Mouse (Mus musculus): ENCODE measurements at regions not wholly inside any gene's neighbourhood (a gene's known extent, or its start where the extent isn't known, plus 50 kb on each side); places are given as distances from the start of the nearest gene placed in this dataset.
A peak's percentile ranks its signal among the peaks of the same experiment; 100 is the strongest.

DNA sequence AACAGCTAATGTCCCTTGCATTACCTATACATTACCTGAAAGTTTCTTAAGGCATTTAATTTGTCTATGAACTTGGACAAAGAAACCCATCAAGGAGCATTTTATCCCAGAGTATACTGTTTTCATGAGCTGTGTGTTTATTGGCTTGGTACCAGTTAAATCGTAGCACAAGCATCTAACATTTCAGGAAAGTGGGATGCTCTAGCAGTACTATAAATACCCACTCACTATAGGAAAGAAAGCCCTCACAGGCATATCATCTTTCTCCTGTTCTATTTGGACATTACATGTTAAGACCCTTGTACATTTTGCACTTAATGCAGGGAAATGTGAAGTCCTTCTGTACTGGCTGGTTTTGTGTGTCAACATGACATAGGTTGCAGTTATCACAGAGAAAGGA, 163.9 kb downstream of the Ptprc start:
- Histone ChIP-seq H3K4me3 (ENCODE audit: low read depth, low read length) (no peak overlapping the region), H3K27me3 (ENCODE audit: control insufficient read depth, insufficient read depth, low read length) (no peaks in the 10 kb centered on the region), H3K27ac (replicated peaks; ENCODE audit: low read depth, low read length) (no peak overlapping the region), H3K9me3 (ENCODE audit: control insufficient read depth, low read length) (no peaks in the 10 kb centered on the region), H3K36me3 (ENCODE audit: control insufficient read depth, insufficient read depth, low read length) (no peaks in the 10 kb centered on the region), H3K9ac (ENCODE audit: low read length) (no peak overlapping the region), H3K4me1 (ENCODE audit: control insufficient read depth, insufficient read depth, low read length) (no peaks in the 10 kb centered on the region), H3K4me2 (ENCODE audit: low read depth, severe bottlenecking) (no peak overlapping the region)
- DNase-seq (ENCODE audit: low spot score) (no peak), ATAC-seq (ENCODE audit: insufficient number of reproducible peaks, low FRiP score, low TSS enrichment, low read depth) (no peak)
- 80% methylated on average over 1 of the region's 1 CpGs for WGBS

DNA sequence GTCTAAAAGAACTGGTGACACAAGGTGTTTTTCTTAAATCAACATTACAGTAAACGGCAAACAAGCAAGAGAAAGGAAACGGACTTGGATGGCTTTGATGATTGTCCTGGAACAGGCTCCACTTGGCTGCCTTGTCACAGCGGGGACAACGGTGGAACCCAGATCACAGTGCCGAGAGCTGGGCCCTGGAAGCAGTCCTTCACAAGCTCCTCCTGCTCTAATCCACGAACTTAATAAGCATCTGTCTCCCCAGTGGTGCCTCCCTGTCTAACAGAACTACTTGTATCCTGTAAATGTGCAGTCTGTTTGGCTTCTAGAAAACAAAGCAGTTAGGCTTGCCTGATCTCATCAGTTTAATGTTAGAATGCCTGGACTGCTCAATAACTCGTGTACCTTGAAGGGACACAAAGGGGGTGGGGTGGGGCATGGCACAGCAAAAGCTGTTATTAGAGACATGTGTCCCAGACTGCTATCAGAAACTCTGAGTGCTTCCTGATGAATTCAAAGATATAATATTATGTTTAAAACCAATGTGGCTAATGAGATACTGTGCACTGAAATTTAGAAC, 164.5 kb downstream of the Ptprc start:
- ATAC-seq (ENCODE audit: insufficient number of reproducible peaks, low FRiP score, low TSS enrichment, low read depth) (no peak), DNase-seq (ENCODE audit: low spot score) (no peak)
- H3K27me3 ChIP-seq (ENCODE audit: control insufficient read depth, insufficient read depth, low read length): no peaks in the 10 kb centered on the region
- no peak overlapping the region for H3K4me3 ChIP-seq (ENCODE audit: low read depth, low read length)
- H3K9ac ChIP-seq (ENCODE audit: low read length): no peak overlapping the region
- H3K9me3 ChIP-seq (ENCODE audit: control insufficient read depth, low read length): no peaks in the 10 kb centered on the region
- H3K36me3 ChIP-seq (ENCODE audit: control insufficient read depth, insufficient read depth, low read length): no peaks in the 10 kb centered on the region
- H3K4me2 ChIP-seq (ENCODE audit: low read depth, severe bottlenecking): no peak overlapping the region
- WGBS: 35% methylated on average over 7 of the region's 7 CpGs
- H3K4me1 ChIP-seq (ENCODE audit: control insufficient read depth, insufficient read depth, low read length): no peaks in the 10 kb centered on the region
- no peak overlapping the region for H3K27ac ChIP-seq (replicated peaks; ENCODE audit: low read depth, low read length)

DNA sequence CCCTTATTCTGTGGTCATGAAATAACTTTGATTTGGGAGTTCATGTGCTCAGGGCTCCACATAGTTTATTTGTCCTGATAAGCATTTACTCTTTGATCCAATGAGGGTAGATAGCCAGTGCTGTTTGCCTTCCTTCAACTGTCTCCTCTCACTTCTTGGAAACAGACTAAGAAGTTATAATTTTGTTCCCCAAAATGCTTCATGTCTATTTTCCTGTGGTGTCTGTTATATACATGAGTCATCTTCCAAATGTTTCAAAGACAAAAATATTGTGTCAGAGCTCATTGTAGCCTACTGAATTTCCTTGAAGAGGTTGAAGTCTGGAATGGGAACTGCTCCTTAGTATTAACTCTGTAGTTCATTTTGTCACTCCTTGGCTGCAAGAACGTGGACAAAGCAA, 168.7 kb downstream of the Ptprc start:
- Histone ChIP-seq H3K9ac (ENCODE audit: low read length) (no peak overlapping the region), H3K36me3 (ENCODE audit: control insufficient read depth, insufficient read depth, low read length) (no peaks in the 10 kb centered on the region), H3K4me2 (ENCODE audit: low read depth, severe bottlenecking) (no peak overlapping the region), H3K27ac (replicated peaks; ENCODE audit: low read depth, low read length) (no peak overlapping the region), H3K27me3 (ENCODE audit: control insufficient read depth, insufficient read depth, low read length) (no peaks in the 10 kb centered on the region), H3K9me3 (ENCODE audit: control insufficient read depth, low read length) (no peaks in the 10 kb centered on the region), H3K4me3 (ENCODE audit: low read depth, low read length) (no peak overlapping the region), H3K4me1 (ENCODE audit: control insufficient read depth, insufficient read depth, low read length) (no peaks in the 10 kb centered on the region)
- 59% methylated on average over 1 of the region's 1 CpGs for WGBS
- ATAC-seq (ENCODE audit: insufficient number of reproducible peaks, low FRiP score, low TSS enrichment, low read depth): no peak
- no peak for DNase-seq (ENCODE audit: low spot score)

DNA sequence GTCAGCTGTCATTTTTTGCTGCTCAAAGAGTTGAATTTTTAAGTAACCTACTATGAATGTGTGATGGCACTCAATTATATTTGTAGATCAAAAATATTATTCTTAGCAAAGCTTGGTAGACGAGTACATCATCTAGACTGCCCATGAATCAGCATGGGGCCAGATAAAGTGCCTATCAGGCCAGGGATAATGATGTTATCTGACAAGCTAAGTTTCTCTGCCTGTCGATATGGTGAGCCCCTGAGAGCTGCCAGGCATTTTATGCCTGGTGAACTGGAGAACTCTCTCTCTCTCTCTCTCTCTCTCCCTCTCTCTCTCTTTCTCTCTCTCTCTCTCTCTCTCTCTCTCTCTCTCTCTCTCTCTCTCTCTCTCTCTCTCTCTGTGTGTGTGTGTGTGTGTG, 171.2 kb downstream of the Ptprc start:
- WGBS: 63% methylated on average over 2 of the region's 2 CpGs
- no peaks in the 10 kb centered on the region for H3K27me3 ChIP-seq (ENCODE audit: control insufficient read depth, insufficient read depth, low read length)
- H3K9ac ChIP-seq (ENCODE audit: low read length): no peak overlapping the region

DNA sequence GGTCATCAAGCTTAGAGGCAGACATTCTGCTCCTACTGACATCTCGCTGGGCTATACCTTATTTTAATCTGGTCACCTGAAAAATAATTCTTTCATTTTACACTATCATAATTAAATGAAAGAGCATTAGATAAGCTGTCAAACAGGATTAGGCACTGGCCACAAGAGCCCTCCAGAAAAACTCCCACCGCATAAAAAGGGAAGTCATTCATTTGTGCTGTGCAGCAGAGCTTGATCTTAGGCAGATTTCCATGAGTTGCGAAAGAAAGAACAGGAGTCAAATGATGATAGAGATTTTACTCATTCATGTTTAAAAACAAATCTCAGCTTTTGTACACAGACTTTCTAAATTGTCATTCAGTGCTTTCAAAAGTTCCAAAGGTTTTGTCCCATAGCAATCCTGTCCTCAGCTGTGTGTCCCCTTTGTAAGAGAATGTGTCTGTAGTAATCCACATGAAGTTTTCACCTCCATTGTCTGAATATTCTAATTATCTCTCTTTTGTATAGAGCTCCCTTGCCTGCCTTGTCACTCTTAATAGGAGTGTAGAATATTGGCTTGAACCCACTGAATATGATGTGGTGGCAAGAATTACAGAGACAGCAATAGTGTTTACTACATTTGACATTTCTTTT, 176.1 kb downstream of the Ptprc start:
- H3K27me3 ChIP-seq (ENCODE audit: control insufficient read depth, insufficient read depth, low read length): no peaks in the 10 kb centered on the region
- no peaks in the 10 kb centered on the region for H3K36me3 ChIP-seq (ENCODE audit: control insufficient read depth, insufficient read depth, low read length)
- H3K27ac ChIP-seq (replicated peaks; ENCODE audit: low read depth, low read length): no peak overlapping the region
- ATAC-seq (ENCODE audit: insufficient number of reproducible peaks, low FRiP score, low TSS enrichment, low read depth): no peak
- H3K4me1 ChIP-seq (ENCODE audit: control insufficient read depth, insufficient read depth, low read length): no peaks in the 10 kb centered on the region
- 91% methylated on average over 3 of the region's 3 CpGs for WGBS
- H3K9me3 ChIP-seq (ENCODE audit: control insufficient read depth, low read length): no peaks in the 10 kb centered on the region
- H3K4me3 ChIP-seq (ENCODE audit: low read depth, low read length): no peak overlapping the region
- H3K9ac ChIP-seq (ENCODE audit: low read length): no peak overlapping the region
- no peak overlapping the region for H3K4me2 ChIP-seq (ENCODE audit: low read depth, severe bottlenecking)
- no peak for DNase-seq (ENCODE audit: low spot score)

More for the DNA sequence above, 171.2 kb downstream of the Ptprc start:
- Histone ChIP-seq H3K4me1 (ENCODE audit: control insufficient read depth, insufficient read depth, low read length) (no peaks in the 10 kb centered on the region), H3K4me2 (ENCODE audit: low read depth, severe bottlenecking) (no peak overlapping the region), H3K36me3 (ENCODE audit: control insufficient read depth, insufficient read depth, low read length) (no peaks in the 10 kb centered on the region), H3K9me3 (ENCODE audit: control insufficient read depth, low read length) (no peaks in the 10 kb centered on the region), H3K27ac (replicated peaks; ENCODE audit: low read depth, low read length) (no peak overlapping the region), H3K4me3 (ENCODE audit: low read depth, low read length) (no peak overlapping the region)
- ATAC-seq (ENCODE audit: insufficient number of reproducible peaks, low FRiP score, low TSS enrichment, low read depth) (no peak), DNase-seq (ENCODE audit: low spot score) (no peak)

DNA sequence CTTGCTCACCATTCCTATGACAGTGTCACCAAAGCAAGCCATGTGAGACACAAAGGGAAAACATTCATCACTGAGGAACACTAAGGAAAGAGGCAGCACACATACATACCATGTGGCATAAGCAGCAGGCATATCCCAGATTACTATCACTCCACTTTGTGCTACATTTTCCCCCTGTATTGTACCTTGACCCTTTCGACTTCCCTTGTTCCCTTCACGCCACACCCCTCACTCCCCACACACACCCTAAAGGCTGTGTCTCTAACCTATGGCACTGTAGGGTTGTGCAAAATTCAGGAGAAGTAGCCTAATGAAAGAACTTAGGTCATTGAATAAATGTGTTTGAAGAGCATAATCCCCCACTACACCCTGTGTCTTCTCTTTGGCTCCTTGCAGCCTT, 179.5 kb downstream of the Ptprc start:
- Histone ChIP-seq H3K4me3 (ENCODE audit: low read depth, low read length) (no peak overlapping the region), H3K36me3 (ENCODE audit: control insufficient read depth, insufficient read depth, low read length) (no peaks in the 10 kb centered on the region), H3K9me3 (ENCODE audit: control insufficient read depth, low read length) (no peaks in the 10 kb centered on the region), H3K27me3 (ENCODE audit: control insufficient read depth, insufficient read depth, low read length) (no peaks in the 10 kb centered on the region), H3K9ac (ENCODE audit: low read length) (no peak overlapping the region), H3K4me1 (ENCODE audit: control insufficient read depth, insufficient read depth, low read length) (no peaks in the 10 kb centered on the region), H3K27ac (replicated peaks; ENCODE audit: low read depth, low read length) (no peak overlapping the region), H3K4me2 (ENCODE audit: low read depth, severe bottlenecking) (no peak overlapping the region)
- 95% methylated on average over 2 of the region's 2 CpGs for WGBS
- DNase-seq (ENCODE audit: low spot score): no peak
- ATAC-seq (ENCODE audit: insufficient number of reproducible peaks, low FRiP score, low TSS enrichment, low read depth): no peak

DNA sequence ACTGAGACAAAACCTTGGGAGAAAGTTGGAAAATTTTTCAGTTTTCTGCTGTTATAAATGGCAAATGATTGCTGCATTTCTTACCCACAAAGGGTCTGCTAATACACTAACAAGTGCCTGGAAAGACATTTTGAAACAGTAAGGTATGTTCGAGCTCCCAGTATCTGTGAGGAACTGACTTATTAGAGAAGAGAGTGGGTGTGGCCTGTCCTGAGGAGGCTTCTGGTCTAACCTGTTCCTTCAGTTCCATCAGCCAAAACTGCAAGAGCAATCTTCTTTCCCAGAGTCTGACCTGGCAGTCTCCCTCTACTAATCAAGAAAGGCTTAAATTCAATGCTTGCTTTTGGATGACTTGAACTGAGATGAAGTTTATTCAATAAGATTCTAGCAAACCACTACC, 183.6 kb downstream of the Ptprc start:
- H3K36me3 ChIP-seq (ENCODE audit: control insufficient read depth, insufficient read depth, low read length): no peaks in the 10 kb centered on the region
- no peaks in the 10 kb centered on the region for H3K4me1 ChIP-seq (ENCODE audit: control insufficient read depth, insufficient read depth, low read length)
- no peak overlapping the region for H3K4me2 ChIP-seq (ENCODE audit: low read depth, severe bottlenecking)
- WGBS: 94% methylated on average over 1 of the region's 1 CpGs
- ATAC-seq (ENCODE audit: insufficient number of reproducible peaks, low FRiP score, low TSS enrichment, low read depth) (no peak), DNase-seq (ENCODE audit: low spot score) (no peak)
- H3K4me3 ChIP-seq (ENCODE audit: low read depth, low read length): no peak overlapping the region
- no peak overlapping the region for H3K27ac ChIP-seq (replicated peaks; ENCODE audit: low read depth, low read length)
- H3K9me3 ChIP-seq (ENCODE audit: control insufficient read depth, low read length): no peaks in the 10 kb centered on the region
- no peak overlapping the region for H3K9ac ChIP-seq (ENCODE audit: low read length)
- no peaks in the 10 kb centered on the region for H3K27me3 ChIP-seq (ENCODE audit: control insufficient read depth, insufficient read depth, low read length)

DNA sequence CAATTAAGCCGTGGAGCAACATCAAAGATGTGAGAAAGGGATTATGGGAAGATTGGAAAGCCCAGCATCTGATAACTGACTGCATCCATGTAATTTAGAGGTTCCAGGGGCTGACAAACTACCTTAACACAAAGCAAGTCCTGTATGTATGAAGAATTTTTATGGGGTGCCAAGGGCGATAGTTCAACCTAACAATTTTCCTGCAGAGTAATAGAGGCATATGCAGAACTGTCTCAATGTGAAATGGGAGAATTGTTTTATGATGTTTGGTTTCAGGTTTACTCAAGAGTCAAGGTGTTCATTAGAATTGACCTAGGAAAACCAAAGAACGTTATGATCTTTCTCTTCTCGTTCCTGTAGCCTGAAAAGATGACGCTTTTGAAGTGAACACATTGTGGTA, 184.1 kb downstream of the Ptprc start:
- DNase-seq (ENCODE audit: low spot score): no peak
- no peak overlapping the region for H3K9ac ChIP-seq (ENCODE audit: low read length)
- peaks cover 2% of the 10 kb centered on the region; the same call in 1 of the 2 replicates for H3K4me1 ChIP-seq (ENCODE audit: control insufficient read depth, insufficient read depth, low read length)
- no peaks in the 10 kb centered on the region for H3K9me3 ChIP-seq (ENCODE audit: control insufficient read depth, low read length)
- H3K4me2 ChIP-seq (ENCODE audit: low read depth, severe bottlenecking): no peak overlapping the region
- no peaks in the 10 kb centered on the region for H3K27me3 ChIP-seq (ENCODE audit: control insufficient read depth, insufficient read depth, low read length)
- H3K27ac ChIP-seq (replicated peaks; ENCODE audit: low read depth, low read length): no peak overlapping the region
- 79% methylated on average over 5 of the region's 5 CpGs for WGBS
- no peak overlapping the region for H3K4me3 ChIP-seq (ENCODE audit: low read depth, low read length)
- no peak for ATAC-seq (ENCODE audit: insufficient number of reproducible peaks, low FRiP score, low TSS enrichment, low read depth)
- no peaks in the 10 kb centered on the region for H3K36me3 ChIP-seq (ENCODE audit: control insufficient read depth, insufficient read depth, low read length)

DNA sequence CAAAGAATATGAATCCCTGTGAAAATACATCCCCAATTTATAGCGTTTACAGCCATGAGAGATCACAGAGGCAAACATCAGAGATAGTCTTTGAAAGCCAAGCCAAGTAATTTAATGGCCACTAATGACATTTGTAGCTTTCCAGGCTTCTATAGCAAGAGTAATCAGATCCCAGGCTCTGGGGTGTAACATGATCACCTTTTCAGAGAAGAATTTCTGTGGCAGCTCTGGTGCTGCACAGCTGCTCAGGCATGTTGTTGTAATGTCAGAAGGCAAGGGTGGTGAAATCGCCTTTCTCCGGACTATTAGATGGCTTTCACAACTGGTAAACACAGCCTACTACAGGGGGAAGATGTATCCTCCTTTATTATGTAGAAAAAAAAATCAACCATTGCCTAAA, 202.1 kb downstream of the Ptprc start:
- H3K4me3 ChIP-seq (ENCODE audit: low read depth, low read length): no peak overlapping the region
- H3K9ac ChIP-seq (ENCODE audit: low read length): no peak overlapping the region
- no peaks in the 10 kb centered on the region for H3K27me3 ChIP-seq (ENCODE audit: control insufficient read depth, insufficient read depth, low read length)
- 17% methylated on average over 3 of the region's 3 CpGs for WGBS
- H3K4me1 ChIP-seq (ENCODE audit: control insufficient read depth, insufficient read depth, low read length): peaks cover 16% of the 10 kb centered on the region
- DNase-seq (ENCODE audit: low spot score) (peak; percentile 58), ATAC-seq (ENCODE audit: insufficient number of reproducible peaks, low FRiP score, low TSS enrichment, low read depth) (peak; percentile 83)
- H3K9me3 ChIP-seq (ENCODE audit: control insufficient read depth, low read length): no peaks in the 10 kb centered on the region
- 0 out of 2 replicates have a peak overlapping the region, but pooled peaks have one; percentile 5 for H3K27ac ChIP-seq (replicated peaks; ENCODE audit: low read depth, low read length)
- H3K36me3 ChIP-seq (ENCODE audit: control insufficient read depth, insufficient read depth, low read length): no peaks in the 10 kb centered on the region
- no peak overlapping the region for H3K4me2 ChIP-seq (ENCODE audit: low read depth, severe bottlenecking)
